Mouse (Mus musculus) central nervous system, embryonic 11.5 days (tissue): ENCODE results near the gene Ckb. TPM values are rescaled to one million over a fixed set of nuclear protein-coding genes. Genes with fewer than 3 reads are reported as not detected.

Experiments used
- polyA plus RNA-seq: library from polyadenylated mRNA; depleted of rRNA; stranded (reverse); fragments of >200 nt; gene quantifications from 2 replicates; pipeline ENCODE4 v1.2.3, GENCODE M21; 2012; rRNA removed

The Ckb gene
- 1,015 and 1,669 TPM in 2 replicates for polyA plus RNA-seq

DNA sequence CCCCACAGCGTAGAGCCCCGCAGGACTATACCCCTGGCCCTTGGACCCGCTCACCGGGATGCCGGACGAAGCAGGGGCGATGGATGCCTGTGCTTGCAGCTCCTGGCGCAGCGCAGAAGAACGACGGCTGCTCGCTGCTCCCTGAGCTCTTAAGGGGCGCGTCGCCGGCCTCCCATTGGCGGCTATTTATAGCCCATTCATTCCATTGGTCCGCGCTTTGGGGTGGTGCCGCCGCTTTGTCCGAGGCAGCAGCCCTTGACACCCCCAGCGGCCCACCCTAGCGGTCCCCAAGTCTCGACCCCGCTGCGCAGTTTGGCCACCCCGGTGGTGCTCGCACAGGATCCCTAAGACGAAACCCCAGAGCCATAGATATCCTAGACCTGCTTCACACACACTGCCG lies at the start of gene Ckb:
Gene Ckb (minus strand): TSS at position 163 of the 400 bp plus-strand sequence.

GRCm38 (mm10) chr12:111713004-111713651 lies 41.0 kb upstream of the Ckb start, which contains the start of the genes Bag5 and Apopt1:
Gene Bag5 (minus strand): TSS chr12:111713257.
Gene Apopt1 (plus strand): TSS chr12:111713261.

DNA sequence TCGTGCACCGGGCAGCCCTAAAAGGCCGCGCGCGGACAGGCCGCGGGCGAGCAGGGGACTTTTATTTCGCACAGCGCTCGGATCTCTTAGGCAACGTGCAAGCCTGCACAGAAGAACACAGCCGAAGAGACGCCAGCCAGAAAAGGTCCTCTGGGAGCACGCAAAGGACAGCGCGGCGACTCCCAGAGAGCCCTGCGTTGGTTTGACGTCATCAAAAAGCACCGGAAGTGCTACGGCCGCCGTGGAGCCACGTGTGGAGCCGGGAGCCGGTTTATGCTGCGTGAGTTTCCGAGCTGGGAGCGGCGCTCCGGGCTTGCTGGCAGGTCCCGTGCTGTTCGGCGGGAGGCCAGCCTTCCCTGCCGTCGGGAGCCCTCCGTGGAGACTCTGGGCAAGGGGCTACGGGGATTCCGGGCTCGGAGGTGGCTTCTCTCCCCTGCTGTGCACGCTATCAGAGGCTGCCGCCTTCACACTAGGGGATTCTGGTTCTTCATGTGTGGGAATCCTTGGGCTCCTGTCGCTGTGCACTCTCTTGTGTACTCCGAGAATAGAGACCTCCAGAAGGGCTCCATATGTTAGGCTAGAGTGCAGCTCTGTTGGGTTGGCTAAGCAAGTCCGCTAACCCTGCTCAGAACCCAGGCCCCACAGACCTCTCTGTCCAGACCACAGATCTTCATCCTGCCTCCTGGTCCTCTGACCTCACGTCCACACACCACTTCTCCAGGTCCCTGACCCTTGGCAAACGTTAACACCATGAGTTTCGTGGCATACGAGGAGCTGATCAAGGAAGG lies 5.9 kb upstream of the Ckb start, which contains the start of gene Trmt61a:
Gene Trmt61a (plus strand): TSS at position 224 of the 788 bp plus-strand sequence.

Other genes with a start within 250 kb of the Ckb start
- gene Tnfaip2, start 229.9 kb downstream of the Ckb start, polyA plus RNA-seq = 4.6 and 10.0 TPM in 2 replicates
- gene Gm266, start 186.5 kb downstream of the Ckb start, polyA plus RNA-seq = 5.7 and 10.5 TPM in 2 replicates
- gene Eif5, start 134.3 kb downstream of the Ckb start, polyA plus RNA-seq = 202 and 218 TPM in 2 replicates
- 102 and 103 TPM in 2 replicates for gene Mark3, start 97.8 kb downstream of the Ckb start, polyA plus RNA-seq
- gene Trmt61a, start 5.8 kb upstream of the Ckb start, polyA plus RNA-seq = 20.6 and 23.6 TPM in 2 replicates
- 39.4 and 61.9 TPM in 2 replicates for gene Bag5, start 40.9 kb upstream of the Ckb start, polyA plus RNA-seq
- gene Apopt1, start 40.9 kb upstream of the Ckb start, polyA plus RNA-seq = 37.1 and 38.3 TPM in 2 replicates
- gene Klc1, start 86.5 kb upstream of the Ckb start, polyA plus RNA-seq = 285 and 507 TPM in 2 replicates
- gene Xrcc3, start 141.5 kb upstream of the Ckb start, polyA plus RNA-seq = 25.0 and 25.3 TPM in 2 replicates
- gene Zfyve21, start 141.8 kb upstream of the Ckb start, polyA plus RNA-seq = 48.3 and 54.6 TPM in 2 replicates
- 5.6 and 8.7 TPM in 2 replicates for gene Ppp1r13b, start 235.8 kb upstream of the Ckb start, polyA plus RNA-seq